Mouse (Mus musculus): ENCODE results near the gene Tigit.

The Tigit gene

GRCm38 (mm10) chr16:43664861-43665260 lies 915 bp upstream of the Tigit start:
- no peak for DNase-seq

GRCm38 (mm10) chr16:43662124-43663004 lies 1.6 kb downstream of the Tigit start:
- DNase-seq: no peak

- DNase-seq: no peak
Observed at GRCm38 (mm10) chr16:43661576-43661975, 2.4 kb downstream of the Tigit start.

DNA sequence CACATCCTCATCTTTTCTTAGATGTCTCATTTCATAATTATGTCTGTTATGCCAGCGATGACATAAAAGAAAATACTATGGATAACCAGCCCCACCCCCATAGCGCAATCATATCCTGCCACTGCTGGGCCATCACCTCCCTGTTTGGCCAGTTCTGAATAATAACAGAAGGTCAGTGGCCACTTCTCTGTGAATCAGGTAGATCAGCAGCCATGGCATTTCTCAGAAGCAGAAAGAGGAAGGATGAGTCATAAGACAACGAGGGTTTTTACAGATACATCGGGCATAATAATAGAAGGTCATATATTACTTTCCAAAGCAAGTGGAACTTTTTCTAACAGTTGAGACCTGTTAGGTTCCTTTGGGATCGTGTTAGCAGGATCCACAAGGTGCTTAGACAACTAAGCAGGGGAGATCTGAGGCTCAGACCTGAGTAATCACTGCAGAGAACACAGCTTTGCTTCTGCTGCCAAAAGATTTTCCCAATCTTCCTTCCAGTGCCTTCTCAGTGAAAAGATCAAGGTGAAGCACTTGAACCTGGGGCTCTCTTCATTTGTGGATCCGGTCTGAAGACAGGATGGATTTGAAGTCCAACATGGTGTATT lies 8.7 kb downstream of the Tigit start:
- DNase-seq: no peak

DNA sequence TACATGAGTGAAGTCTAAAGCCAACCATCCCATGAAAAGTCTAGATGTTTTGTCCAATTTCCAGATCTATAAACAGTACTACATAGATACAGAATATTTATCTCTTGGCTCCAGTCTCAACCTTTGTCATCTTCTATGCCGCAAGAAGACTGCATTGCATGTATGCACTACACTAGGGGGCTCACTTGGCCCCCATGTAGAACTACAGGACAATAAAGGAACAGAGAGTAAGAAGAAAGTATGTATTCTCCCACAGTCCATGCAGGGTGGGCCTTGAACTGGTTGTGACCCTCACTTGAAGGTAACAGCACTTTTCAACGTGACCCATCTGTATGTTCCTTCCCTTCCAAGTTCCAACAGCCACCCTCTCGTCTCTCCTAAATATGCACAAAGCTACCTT lies 9.7 kb downstream of the Tigit start:
- DNase-seq: no peak

- DNase-seq: no peak
Observed at GRCm38 (mm10) chr16:43653288-43653687, 10.7 kb downstream of the Tigit start.

DNA sequence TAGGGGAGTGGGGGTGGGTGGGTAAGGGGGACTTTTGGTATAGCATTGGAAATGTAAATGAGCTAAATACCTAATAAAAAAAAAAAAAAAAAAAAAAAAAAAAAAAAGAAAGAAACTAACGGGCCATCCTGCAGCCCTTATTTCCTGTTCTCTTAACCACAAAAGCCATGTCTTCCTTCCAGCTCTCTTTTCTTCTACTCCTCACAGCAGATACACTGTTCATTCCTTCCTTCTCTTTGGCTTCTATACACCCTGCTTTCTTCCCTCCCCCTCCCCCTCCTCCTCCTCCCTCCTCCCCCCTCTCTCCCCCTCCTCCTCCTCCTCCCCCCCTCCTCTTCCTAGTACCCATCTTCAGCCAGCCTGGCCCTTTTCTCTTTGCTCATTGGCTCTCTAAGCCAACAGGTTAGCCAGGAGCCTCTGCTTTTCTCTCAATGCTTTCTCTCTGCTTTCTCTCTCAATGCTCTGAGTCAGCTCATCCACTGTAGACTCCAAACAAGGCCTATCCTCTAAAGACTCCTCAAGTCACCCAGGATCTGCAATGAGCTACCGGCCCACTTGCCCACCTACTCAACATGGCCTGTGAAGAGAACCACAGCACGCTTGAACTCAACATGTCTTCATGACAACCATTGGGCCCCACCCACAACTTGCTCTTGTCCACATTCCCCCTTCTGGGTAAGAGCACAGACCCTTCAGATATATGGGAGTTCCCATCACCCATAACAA lies 13.4 kb downstream of the Tigit start:
- DNase-seq: no peak

- DNase-seq: no peak
Observed at GRCm38 (mm10) chr16:43647641-43648040, 16.3 kb downstream of the Tigit start.

DNA sequence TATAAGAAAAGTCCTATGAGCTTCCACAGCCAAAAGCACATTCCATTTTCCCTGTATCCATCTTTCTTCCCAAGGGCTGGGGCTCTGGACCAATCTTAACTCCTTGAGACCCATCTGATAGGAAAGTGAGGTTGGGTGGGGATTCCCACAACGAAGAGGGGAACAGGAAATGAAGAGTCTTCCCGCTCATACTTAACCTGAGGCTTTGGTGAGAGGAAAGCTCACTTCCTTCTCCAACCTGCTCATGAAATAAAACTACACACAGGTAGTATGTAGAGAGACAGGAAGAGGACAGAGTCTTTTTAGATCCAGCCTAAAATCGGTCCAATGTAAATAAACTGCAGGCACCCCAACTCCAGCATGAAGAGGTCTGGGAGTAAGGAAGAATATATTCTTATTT lies 17.0 kb downstream of the Tigit start:
- no peak for DNase-seq

GRCm38 (mm10) chr16:43645879-43646278 lies 18.1 kb downstream of the Tigit start:
- DNase-seq: no peak

DNA sequence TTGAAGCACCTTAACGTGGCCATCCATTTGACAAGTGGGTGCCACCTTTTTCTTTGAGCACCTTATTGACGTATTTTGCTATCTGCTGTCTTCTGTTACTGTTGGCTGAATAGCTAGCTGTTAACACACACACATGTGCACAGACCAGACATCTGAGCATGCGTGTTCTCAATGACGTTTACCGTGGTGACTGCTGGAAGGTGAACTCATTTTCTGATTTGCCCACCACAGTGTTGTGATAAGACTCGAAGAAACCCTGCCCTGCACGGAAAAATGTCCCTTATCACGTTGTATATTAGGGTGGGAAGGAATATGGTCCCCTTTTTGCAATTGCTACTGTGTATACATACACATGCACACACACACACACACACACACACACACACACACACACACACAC lies 22.7 kb downstream of the Tigit start:
- no peak for DNase-seq

DNA sequence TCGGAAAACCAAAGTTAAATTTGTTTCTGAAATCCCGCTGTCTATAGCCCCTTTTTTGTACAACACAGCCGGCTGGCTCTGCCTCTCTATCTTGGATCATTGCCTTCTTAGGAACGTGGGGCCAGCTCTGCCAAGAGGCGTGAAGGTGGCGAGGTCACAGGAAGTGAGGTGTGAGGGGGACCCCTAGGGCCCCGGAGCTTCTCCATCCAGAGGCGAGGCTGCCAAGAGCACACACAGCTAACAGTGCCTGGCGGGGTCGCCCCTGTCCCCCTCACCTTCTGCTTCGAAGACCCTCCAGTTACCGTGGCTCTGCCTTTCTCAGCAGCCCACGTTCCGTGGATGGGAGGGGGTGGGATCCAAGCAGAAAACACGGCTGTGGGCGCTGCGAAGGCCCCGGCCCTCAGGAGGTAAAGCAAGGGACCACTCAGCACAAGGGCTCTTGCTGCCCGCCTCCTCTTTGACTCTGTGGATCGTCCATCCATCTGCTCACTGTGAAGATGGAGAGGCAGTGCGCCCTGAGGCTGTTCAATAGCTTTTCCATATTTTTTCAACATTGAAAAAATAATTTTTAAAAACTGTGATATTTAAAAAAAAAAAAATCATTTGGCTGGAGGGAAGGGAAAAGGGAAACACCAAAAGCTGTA lies 25.4 kb downstream of the Tigit start:
- DNase-seq: peak; percentile 15

DNA sequence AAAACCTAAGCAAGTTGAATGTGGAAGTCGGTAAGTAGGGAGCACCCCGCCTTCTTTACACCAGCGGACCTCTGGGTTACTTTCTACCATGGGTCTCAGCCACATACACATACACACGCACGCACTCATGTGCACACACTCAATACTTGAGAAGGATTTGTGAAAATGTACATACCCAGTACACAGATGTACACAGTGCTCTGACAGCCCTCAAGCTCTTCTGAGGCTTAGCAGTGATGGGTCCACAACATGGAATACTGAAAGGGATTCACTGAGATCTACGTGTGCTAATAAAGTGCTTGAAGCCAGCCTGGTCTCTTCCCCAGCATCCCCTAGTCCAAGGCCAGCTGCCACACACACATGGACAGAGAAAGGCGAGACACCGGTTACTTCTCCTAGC lies 26.7 kb downstream of the Tigit start:
- DNase-seq: no peak

GRCm38 (mm10) chr16:43634037-43634436 lies 29.9 kb downstream of the Tigit start:
- DNase-seq: no peak

DNA sequence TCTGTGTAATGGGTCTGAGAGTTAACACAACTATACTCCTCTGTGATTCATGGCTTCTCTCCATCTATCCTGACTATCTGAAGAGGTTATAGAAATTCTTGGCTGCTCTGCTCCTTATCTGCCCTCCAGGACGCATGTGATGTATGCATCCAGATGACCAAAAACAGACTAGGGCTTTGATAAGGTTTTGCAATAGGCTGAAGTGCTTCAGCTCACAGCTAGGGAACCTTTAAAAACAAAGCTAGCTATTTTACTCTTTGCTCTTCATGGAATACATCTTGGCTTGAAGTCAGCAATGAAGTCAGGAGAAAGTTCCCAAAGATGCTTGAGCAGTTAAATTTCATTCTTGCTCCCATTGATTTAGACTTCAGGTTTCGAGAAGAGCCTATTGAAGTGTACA lies 32.2 kb downstream of the Tigit start:
- no peak for DNase-seq

DNA sequence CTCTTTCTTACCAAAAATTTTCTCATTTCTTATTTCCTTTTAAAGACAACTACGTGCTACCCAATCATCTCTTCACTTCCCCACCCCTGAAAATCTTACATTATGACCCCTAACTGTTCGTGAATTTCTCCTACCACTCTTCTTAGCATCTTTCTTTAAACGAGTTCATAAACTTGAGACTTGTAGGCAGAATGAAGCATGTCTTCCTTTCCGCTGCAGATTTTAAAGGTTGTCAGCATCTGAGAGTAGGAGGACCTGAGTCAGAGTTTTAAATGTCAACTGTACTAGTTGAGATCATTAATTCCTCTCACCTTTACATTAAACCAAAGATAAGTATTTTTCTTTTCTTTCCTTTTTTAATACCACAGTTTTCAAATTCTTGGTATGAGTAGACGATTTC lies 35.3 kb downstream of the Tigit start:
- no peak for DNase-seq

DNA sequence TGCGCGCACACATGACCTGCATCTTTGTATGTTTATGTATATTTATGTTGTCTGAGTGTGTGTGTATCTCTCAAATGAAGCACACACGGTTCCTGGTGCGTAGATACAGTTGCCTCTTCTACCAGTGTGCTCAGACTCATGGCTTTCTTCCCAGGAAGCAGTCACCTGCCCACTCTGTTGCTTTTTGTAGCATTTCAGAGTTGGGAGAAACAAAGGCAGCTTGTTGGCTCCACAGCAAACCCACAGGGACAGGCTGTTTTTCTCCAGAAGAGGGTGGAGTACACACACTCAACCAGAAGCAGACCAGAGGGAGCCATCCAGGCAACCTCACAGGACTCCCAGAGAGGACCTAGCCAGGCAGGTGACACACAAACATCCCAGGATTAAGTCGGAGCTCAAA lies 38.0 kb downstream of the Tigit start:
- no peak for DNase-seq

DNA sequence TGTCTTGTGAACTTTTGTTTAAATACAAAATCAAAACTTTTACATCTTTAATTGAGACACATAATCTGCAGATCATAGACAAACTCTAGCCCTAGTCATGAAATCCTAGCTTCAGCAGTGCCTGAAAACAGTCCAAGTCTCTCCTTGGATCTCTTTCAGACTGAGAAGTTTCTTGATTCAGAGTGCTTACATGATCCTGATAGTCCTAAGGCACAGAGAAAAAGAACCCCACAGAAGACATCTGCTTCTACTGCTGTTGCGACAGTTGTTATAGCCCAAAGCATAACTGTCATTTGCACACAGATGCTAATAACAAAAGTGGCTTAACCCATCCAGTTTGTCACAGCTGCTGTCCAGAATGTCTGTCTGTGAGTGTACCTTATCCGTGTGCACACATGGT lies 38.7 kb downstream of the Tigit start:
- DNase-seq: no peak

DNA sequence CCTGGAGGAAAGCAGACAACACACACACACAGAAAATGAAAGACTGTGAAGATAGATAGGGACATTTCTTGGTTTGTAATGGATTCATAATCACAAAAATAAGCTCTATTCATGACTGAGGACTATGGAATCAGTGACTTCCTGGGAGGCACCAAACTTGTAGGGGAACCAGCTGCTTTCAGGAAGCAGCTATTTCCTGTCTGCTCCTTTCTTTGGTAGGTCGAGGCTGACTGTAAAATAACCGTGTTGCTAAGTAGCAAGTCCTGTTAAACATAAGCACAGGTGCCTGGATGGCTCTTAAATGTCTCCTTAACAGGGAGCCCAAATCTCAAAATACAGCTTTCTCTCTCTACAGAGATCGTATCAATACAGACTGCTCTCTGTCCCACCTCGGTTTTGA lies 39.1 kb downstream of the Tigit start:
- no peak for DNase-seq

DNA sequence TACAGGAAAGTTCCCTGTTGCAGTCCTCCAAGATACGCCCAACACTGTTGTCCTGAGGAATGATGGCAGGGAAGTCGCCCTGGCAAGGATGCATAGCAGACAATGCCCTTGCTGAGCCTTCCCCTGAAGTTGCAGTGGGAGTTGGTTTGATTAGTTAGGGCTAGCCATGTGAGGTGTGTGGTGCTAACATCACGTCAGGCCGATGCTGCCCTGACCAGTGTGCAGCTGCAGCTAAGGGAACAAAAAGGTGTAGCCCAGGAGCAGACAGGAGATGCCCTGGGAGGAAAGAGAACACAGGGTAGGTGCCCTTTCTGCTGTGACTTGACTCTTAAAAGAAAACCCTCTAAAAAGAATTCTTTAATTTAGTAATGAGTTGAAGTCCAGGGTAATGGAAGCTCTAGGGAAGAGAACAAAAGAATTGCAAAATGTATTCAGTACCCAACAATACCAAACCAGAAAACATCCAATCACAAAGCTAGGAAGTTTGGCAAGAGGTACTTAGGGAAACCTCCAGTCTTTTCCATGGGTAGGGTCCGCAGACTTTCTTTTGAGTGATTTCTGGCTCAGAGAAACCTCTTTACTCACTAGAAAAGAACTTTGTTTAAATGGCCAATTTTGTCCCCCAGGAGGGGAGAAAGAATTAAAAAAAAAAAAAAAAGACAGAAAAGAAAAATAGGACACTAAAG lies 40.5 kb downstream of the Tigit start:
- DNase-seq: no peak

DNA sequence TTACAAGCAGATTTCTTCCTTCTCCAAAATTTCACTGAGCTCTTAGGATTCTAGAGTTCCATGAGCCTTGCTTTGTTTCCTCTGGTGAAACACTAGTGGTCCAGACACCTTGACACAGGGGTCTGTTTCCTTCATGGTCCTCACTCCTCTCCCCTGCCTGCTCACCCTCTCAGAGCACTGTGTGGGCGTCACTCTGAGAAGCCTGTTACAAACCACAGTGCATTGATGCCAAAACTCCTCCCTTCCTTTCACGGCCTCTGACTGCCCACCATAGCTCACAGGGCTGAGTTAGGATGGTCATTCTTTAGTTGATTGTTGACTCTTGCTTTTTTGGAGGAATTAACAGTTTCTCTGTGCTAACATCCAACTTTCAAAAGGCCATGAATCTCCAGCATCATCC lies 43.6 kb downstream of the Tigit start:
- DNase-seq: no peak

DNA sequence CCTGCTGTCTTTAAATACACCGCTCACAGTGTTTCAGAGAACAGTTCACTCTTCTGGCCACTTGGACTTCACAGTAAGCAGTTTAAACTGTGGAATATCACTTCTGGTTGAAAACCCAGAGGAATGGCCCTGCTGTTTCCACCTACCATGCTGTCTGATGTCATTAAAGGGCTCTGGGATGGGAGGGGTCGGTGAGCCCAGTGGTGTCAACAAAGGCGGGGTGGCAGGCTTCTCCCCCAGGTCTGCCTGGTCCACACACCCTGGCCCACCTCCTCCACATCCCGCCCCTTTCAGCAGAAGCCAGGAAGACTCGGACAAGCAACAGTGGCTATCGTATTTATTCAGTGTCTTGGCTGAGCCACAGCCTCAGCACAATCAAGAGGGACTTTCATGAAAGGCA lies 44.7 kb downstream of the Tigit start:
- DNase-seq: no peak

- DNase-seq: no peak
Observed at GRCm38 (mm10) chr16:43618286-43618685, 45.7 kb downstream of the Tigit start.
